Mouse (Mus musculus): ENCODE data around the gene Gm20388. TPM values are rescaled to one million over a fixed set of nuclear protein-coding genes. Genes with fewer than 3 reads are reported as not detected.

The Gm20388 gene
- polyA plus RNA-seq, 1 experiment from 2014 or later = not detected

DNA sequence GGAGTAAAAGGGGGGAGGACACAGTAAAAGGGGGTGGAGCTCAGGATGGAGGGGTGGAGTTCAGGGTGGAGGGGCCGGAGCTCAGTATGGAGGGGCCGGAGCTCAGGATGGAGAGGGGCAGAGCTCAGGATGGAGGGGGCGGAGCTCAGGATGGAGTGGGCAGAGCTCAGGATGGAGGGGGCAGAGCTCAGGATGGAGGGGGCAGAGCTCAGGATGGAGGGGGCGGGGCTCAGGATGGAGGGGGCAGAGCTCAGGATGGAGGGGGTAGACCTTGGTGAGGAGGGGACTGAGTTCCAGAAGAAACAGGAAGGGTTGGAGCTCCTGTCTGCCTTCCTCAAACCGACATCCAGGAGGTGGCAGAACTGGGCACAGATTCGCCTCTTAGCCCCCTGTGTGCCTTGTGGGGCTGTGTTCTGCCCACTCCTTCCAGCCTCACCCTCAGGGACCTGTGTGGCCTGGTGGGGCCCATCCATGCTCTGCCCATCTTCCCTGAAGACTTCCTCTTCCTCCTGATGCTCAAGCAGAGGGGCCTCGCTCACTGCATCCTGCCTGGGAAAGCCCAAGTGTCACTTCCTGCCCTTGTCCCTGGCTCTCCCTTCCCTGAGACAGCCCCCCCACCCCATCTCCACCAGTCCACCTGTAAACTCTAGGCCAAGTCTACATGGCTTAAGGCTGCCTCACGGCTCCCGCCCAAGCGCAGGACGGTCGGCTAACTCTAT, 2586.5 kb downstream of the Gm20388 start:
- Histone ChIP-seq H3K4me3 (ENCODE audit: low read length) (no peak overlapping the region), H3K4me1 (ENCODE audit: control insufficient read depth, insufficient read depth, low read length) (no peaks in the 10 kb centered on the region), H3K36me3 (ENCODE audit: control insufficient read depth, insufficient read depth, low read length) (peaks cover 68% of the 10 kb centered on the region), H3K27me3 (ENCODE audit: control insufficient read depth, insufficient read depth, low read length) (no peaks in the 10 kb centered on the region), H3K27ac (ENCODE audit: low read depth, low read length) (no peak overlapping the region), H3K9ac (ENCODE audit: low read depth, low read length) (no peak overlapping the region), H3K4me2 (replicated peaks; ENCODE audit: low read depth, low read length) (no peak overlapping the region), H3K9me3 (ENCODE audit: control insufficient read depth, low read length) (no peaks in the 10 kb centered on the region)
- ATAC-seq (ENCODE audit: low FRiP score, low TSS enrichment) = no peak
- WGBS = 85% methylated on average over 11 of the region's 12 CpGs

DNA sequence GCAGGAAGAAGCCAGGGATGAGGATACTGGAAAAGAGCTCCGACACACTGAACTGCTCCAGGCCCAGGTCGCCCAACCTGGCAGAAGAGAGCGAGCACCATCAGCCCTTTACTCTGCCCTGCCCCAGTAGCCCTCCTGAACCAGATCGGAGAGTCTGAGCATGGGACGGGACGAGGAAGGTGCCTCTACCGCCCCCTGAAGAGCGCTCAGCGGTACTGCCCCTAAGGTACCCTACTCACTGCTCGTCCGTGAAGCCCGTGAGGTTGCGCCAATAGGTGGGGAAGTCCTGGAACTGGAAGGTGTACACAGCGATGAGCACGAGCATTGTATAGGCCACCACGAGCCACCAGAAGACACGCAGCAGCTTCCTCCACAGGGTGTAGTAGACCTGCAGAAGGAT, 2587.3 kb downstream of the Gm20388 start:
- peaks cover 68% of the 10 kb centered on the region for H3K36me3 ChIP-seq (ENCODE audit: control insufficient read depth, insufficient read depth, low read length)
- no peak for ATAC-seq (ENCODE audit: low FRiP score, low TSS enrichment)
- no peaks in the 10 kb centered on the region for H3K4me1 ChIP-seq (ENCODE audit: control insufficient read depth, insufficient read depth, low read length)
- no peak overlapping the region for H3K27ac ChIP-seq (ENCODE audit: low read depth, low read length)
- 77% methylated on average over 17 of the region's 17 CpGs for WGBS
- H3K4me3 ChIP-seq (ENCODE audit: low read length) = no peak overlapping the region
- no peak overlapping the region for H3K4me2 ChIP-seq (replicated peaks; ENCODE audit: low read depth, low read length)
- H3K9me3 ChIP-seq (ENCODE audit: control insufficient read depth, low read length) = no peaks in the 10 kb centered on the region
- no peaks in the 10 kb centered on the region for H3K27me3 ChIP-seq (ENCODE audit: control insufficient read depth, insufficient read depth, low read length)
- H3K9ac ChIP-seq (ENCODE audit: low read depth, low read length) = no peak overlapping the region

DNA sequence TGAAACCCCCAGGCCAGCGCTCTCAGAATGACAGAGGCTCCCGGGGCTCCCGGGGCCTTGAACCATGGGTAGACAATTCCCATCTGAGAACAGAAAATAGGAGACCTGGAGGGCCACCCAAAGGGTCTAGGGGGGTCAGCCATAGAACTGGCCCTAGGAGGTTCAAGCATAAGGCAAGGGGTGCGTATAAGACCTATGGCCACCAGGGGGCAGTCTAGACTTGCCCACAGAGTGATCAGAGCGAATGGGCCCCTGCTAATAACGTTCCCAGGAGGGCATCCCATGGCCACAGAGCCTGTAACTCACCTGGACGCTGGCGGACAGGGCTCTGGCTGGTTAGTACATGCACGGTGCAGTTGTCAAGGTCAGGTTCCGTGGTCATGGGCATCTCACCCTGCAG, 2590.2 kb downstream of the Gm20388 start:
- no peak overlapping the region for H3K4me3 ChIP-seq (ENCODE audit: low read length)
- no peak overlapping the region for H3K4me2 ChIP-seq (replicated peaks; ENCODE audit: low read depth, low read length)
- no peaks in the 10 kb centered on the region for H3K9me3 ChIP-seq (ENCODE audit: control insufficient read depth, low read length)
- WGBS = 31% methylated on average over 10 of the region's 10 CpGs
- H3K27me3 ChIP-seq (ENCODE audit: control insufficient read depth, insufficient read depth, low read length) = no peaks in the 10 kb centered on the region
- no peak; the same call in 1 of the 2 replicates for ATAC-seq (ENCODE audit: low FRiP score, low TSS enrichment)
- peaks cover 6% of the 10 kb centered on the region; the same call in 1 of the 2 replicates for H3K4me1 ChIP-seq (ENCODE audit: control insufficient read depth, insufficient read depth, low read length)
- no peak overlapping the region for H3K27ac ChIP-seq (ENCODE audit: low read depth, low read length)
- H3K36me3 ChIP-seq (ENCODE audit: control insufficient read depth, insufficient read depth, low read length) = peaks cover 44% of the 10 kb centered on the region
- no peak overlapping the region for H3K9ac ChIP-seq (ENCODE audit: low read depth, low read length)

DNA sequence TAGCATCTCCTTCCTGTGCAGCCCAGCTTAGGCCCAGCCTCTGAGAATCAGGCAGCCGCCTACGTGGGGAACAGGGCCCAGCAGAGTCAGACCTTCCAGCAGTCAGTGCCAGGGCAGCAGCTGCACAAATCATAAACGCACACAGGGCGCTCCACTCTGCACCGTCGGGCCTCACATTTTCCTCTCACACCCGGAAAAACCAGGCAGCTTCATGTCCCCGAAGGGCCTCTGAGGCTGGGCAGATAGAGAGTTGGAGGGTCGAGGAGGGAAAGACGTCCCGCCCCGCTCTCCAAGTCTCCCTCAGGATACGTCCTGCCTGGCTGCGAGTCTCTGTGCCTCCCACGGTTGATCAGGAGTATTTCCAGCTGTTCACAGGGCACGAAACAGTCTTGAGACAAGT, 2600.9 kb downstream of the Gm20388 start:
- ATAC-seq (ENCODE audit: low FRiP score, low TSS enrichment) = peak; percentile 48; the same call in 1 of the 2 replicates
- Histone ChIP-seq H3K9me3 (ENCODE audit: control insufficient read depth, low read length) (no peaks in the 10 kb centered on the region), H3K9ac (ENCODE audit: low read depth, low read length) (peak overlapping the region; percentile 28; the same call in 1 of the 2 replicates), H3K27me3 (ENCODE audit: control insufficient read depth, insufficient read depth, low read length) (no peaks in the 10 kb centered on the region), H3K36me3 (ENCODE audit: control insufficient read depth, insufficient read depth, low read length) (peaks cover 9% of the 10 kb centered on the region; the same call in 1 of the 2 replicates), H3K27ac (ENCODE audit: low read depth, low read length) (peak overlapping the region; percentile 78), H3K4me3 (ENCODE audit: low read length) (no peak overlapping the region), H3K4me1 (ENCODE audit: control insufficient read depth, insufficient read depth, low read length) (peaks cover 31% of the 10 kb centered on the region), H3K4me2 (replicated peaks; ENCODE audit: low read depth, low read length) (no peak overlapping the region)
- WGBS = 30% methylated on average over 16 of the region's 16 CpGs

DNA sequence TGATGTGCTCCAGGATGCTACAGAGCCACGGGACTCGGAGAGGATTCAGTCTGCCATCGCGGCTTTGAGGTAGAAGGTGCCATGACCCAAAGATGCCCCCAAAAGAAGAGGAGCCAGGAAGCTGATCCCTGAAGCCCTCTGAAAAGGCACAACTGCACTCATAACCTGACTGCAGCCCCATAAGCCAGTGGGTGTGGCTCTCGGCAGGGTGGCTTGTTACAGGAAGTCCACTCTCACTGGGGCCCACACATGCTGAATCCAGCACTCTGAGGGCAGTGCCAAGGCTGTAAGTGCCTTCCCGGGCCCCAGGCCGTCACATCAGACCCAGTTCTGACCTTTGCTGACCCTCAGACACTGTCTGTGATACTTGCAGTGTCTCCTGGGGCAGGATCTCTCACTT, 2601.8 kb downstream of the Gm20388 start:
- Histone ChIP-seq H3K4me3 (ENCODE audit: low read length) (no peak overlapping the region), H3K36me3 (ENCODE audit: control insufficient read depth, insufficient read depth, low read length) (peaks cover 9% of the 10 kb centered on the region; the same call in 1 of the 2 replicates), H3K4me1 (ENCODE audit: control insufficient read depth, insufficient read depth, low read length) (peaks cover 38% of the 10 kb centered on the region), H3K9ac (ENCODE audit: low read depth, low read length) (no peak overlapping the region), H3K9me3 (ENCODE audit: control insufficient read depth, low read length) (no peaks in the 10 kb centered on the region), H3K4me2 (replicated peaks; ENCODE audit: low read depth, low read length) (no peak overlapping the region), H3K27me3 (ENCODE audit: control insufficient read depth, insufficient read depth, low read length) (no peaks in the 10 kb centered on the region), H3K27ac (ENCODE audit: low read depth, low read length) (peak overlapping the region; percentile 78; the same call in 1 of the 2 replicates)
- WGBS = 48% methylated on average over 7 of the region's 7 CpGs
- ATAC-seq (ENCODE audit: low FRiP score, low TSS enrichment) = no peak

DNA sequence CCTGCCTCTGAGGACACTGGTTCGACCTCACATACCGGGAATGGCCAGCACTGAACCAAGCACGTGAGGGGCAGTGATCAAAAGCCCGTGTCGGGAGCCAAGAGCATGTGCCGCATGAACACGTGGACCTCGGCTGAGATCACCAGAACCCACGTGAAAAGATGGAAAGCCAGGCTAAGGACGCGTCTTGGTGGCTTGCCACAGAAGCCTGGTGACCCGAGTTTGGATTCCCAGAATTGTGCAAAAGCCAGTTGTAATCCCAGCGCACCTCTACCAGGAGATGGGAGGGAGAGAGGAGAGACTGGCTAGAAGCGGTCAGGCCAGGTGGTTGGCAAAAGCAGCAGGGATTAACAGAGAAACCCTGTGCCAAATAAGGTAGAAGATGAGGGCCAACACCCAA, 2605.1 kb downstream of the Gm20388 start:
- 0 out of 2 replicates have a peak, but pooled peaks cover 4% of the 10 kb centered on the region for H3K36me3 ChIP-seq (ENCODE audit: control insufficient read depth, insufficient read depth, low read length)
- H3K27me3 ChIP-seq (ENCODE audit: control insufficient read depth, insufficient read depth, low read length) = no peaks in the 10 kb centered on the region
- H3K27ac ChIP-seq (ENCODE audit: low read depth, low read length) = no peak overlapping the region
- H3K4me2 ChIP-seq (replicated peaks; ENCODE audit: low read depth, low read length) = no peak overlapping the region
- no peak overlapping the region for H3K9ac ChIP-seq (ENCODE audit: low read depth, low read length)
- no peaks in the 10 kb centered on the region for H3K9me3 ChIP-seq (ENCODE audit: control insufficient read depth, low read length)
- no peak overlapping the region for H3K4me3 ChIP-seq (ENCODE audit: low read length)
- WGBS = 91% methylated on average over 14 of the region's 14 CpGs
- H3K4me1 ChIP-seq (ENCODE audit: control insufficient read depth, insufficient read depth, low read length) = peaks cover 53% of the 10 kb centered on the region
- ATAC-seq (ENCODE audit: low FRiP score, low TSS enrichment) = no peak

DNA sequence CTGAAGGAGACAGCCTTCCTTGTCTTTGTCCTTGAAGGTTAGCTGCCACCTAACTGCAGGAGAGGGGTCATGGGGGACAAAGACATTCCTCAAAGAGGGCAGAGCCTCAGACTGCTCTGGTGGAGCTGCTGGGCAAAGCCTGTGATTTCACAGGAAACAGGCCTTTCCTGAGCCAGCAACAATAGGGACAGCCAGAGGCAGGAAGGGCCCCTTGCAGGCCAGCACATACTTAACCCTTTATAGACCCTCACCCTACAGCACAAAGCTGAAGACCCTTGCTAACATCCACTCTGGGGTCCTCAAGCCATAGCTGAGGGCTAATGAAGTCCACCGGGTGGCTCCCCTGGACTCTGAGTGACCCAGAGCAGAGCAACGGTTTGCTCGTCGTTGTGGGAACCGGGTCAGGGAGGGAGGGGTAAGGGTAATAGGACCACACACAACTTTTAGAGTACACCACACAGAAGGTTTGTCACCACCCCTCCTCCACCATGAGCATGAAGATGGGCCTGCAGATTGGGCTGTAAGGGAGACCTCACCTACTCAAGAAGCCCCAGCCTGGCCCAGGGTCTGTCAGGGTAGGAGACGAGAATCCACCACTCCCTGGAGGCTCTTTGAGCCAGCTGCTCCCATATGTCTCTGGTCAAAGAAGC, 2607.0 kb downstream of the Gm20388 start:
- Histone ChIP-seq H3K4me1 (ENCODE audit: control insufficient read depth, insufficient read depth, low read length) (peaks cover 36% of the 10 kb centered on the region), H3K9ac (ENCODE audit: low read depth, low read length) (peak overlapping the region; percentile 44), H3K27me3 (ENCODE audit: control insufficient read depth, insufficient read depth, low read length) (no peaks in the 10 kb centered on the region), H3K36me3 (ENCODE audit: control insufficient read depth, insufficient read depth, low read length) (0 out of 2 replicates have a peak, but pooled peaks cover 4% of the 10 kb centered on the region), H3K27ac (ENCODE audit: low read depth, low read length) (peak overlapping the region; percentile 88), H3K4me2 (replicated peaks; ENCODE audit: low read depth, low read length) (0 out of 2 replicates have a peak overlapping the region, but pooled peaks have one; percentile 10), H3K4me3 (ENCODE audit: low read length) (no peak overlapping the region), H3K9me3 (ENCODE audit: control insufficient read depth, low read length) (no peaks in the 10 kb centered on the region)
- peak; percentile 50; the same call in 1 of the 2 replicates for ATAC-seq (ENCODE audit: low FRiP score, low TSS enrichment)
- WGBS = 12% methylated on average over 6 of the region's 6 CpGs

DNA sequence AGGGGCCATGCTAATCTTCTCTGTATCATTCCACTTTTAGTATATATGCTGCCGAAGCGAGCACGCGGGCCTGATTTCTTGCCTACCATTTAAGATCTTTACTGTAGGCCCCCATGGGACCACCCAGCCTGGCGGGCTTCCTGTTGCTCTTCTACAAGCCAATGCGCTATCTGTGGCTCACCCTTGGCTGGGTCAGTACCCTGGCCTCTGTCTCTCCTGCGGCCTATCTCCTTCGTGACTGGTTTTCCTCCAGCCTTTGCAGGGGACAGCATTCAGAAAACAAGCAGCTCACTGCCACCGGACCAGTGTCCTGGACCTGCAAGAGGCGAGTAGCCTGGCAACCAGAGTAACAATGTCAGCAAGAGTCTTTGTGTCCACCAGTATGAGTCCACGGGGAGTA, 2610.0 kb downstream of the Gm20388 start:
- Histone ChIP-seq H3K9me3 (ENCODE audit: control insufficient read depth, low read length) (no peaks in the 10 kb centered on the region), H3K9ac (ENCODE audit: low read depth, low read length) (no peak overlapping the region), H3K4me1 (ENCODE audit: control insufficient read depth, insufficient read depth, low read length) (peaks cover 59% of the 10 kb centered on the region), H3K4me3 (ENCODE audit: low read length) (no peak overlapping the region), H3K27me3 (ENCODE audit: control insufficient read depth, insufficient read depth, low read length) (no peaks in the 10 kb centered on the region), H3K27ac (ENCODE audit: low read depth, low read length) (peak overlapping the region; percentile 20; the same call in 1 of the 2 replicates), H3K4me2 (replicated peaks; ENCODE audit: low read depth, low read length) (no peak overlapping the region), H3K36me3 (ENCODE audit: control insufficient read depth, insufficient read depth, low read length) (no peaks in the 10 kb centered on the region)
- ATAC-seq (ENCODE audit: low FRiP score, low TSS enrichment) = no peak
- 75% methylated on average over 11 of the region's 11 CpGs for WGBS
